Mouse (Mus musculus) stomach, embryonic 16.5 days (tissue): ENCODE measurements around the gene Nectin1. TPM values are rescaled to one million over a fixed set of nuclear protein-coding genes. Genes with fewer than 3 reads are reported as not detected.

Experiments used
- ATAC-seq: fragments of 200-750 bp; cut with Nextera tagmentation; 2 replicates; pipeline ENCODE4 v1.8.0; 2017; ENCODE audit warnings: moderate number of reproducible peaks, moderate TSS enrichment; ENCODE audit not compliant: insufficient read depth, low FRiP score
- H3K27ac ChIP-seq: fragments of 300-500 bp; sonication (generic); 2 replicates; pipeline ENCODE4 v1.5.1; 2014; ENCODE audit warnings: low read length
- H3K27me3 ChIP-seq: fragments of 300-500 bp; sonication (generic); 2 replicates; pipeline ENCODE4 v1.6.1; 2014; ENCODE audit warnings: low read length, control low read depth, mixed read lengths; ENCODE audit not compliant: control insufficient read depth, insufficient read depth
- H3K36me3 ChIP-seq: fragments of 300-500 bp; sonication (generic); 2 replicates; pipeline ENCODE4 v1.6.1; 2014; ENCODE audit warnings: low read length; ENCODE audit not compliant: control insufficient read depth, insufficient read depth
- H3K4me1 ChIP-seq: fragments of 300-500 bp; sonication (generic); 2 replicates; pipeline ENCODE4 v1.6.1; 2014; ENCODE audit warnings: low read length, control low read depth, mixed read lengths; ENCODE audit not compliant: control insufficient read depth, insufficient read depth
- H3K4me2 ChIP-seq: fragments of 300-500 bp; sonication (generic); 2 replicates; pipeline ENCODE4 v1.6.1; 2014; ENCODE audit warnings: low read depth, low read length, mixed read lengths
- H3K4me3 ChIP-seq: fragments of 300-500 bp; sonication (generic); replicated peaks from 2 replicates; pipeline ENCODE4 v1.5.1; 2014; ENCODE audit warnings: mild to moderate bottlenecking, low read length
- H3K9ac ChIP-seq: fragments of 300-500 bp; sonication (generic); 2 replicates; pipeline ENCODE4 v1.6.1; 2014; ENCODE audit warnings: low read length
- H3K9me3 ChIP-seq: fragments of 300-500 bp; sonication (generic); replicated peaks from 2 replicates; pipeline ENCODE4 v1.6.1; 2016; ENCODE audit warnings: low read length, control low read depth; ENCODE audit not compliant: control insufficient read depth
- WGBS: fragments of 180-500 bp; shearing (Covaris S2); extraction: QIAGEN DNeasy Blood & Tissue Kit; methylation state at CpG from one replicate; pipeline ENCODE4 v1.1.7; 2014; 5-methylcytosine and 5-hydroxymethylcytosine counted together
- polyA plus RNA-seq: library from polyadenylated mRNA; unstranded; fragments of >200 nt; fragmentation: Nextera tagmentation; extraction: Ambion mirVana; gene quantifications from 2 replicates; pipeline ENCODE4 v1.2.1, GENCODE M21; 2015

Gene Nectin1
- polyA plus RNA-seq, 1 experiment from 2014 or later: 8.9 TPM

DNA sequence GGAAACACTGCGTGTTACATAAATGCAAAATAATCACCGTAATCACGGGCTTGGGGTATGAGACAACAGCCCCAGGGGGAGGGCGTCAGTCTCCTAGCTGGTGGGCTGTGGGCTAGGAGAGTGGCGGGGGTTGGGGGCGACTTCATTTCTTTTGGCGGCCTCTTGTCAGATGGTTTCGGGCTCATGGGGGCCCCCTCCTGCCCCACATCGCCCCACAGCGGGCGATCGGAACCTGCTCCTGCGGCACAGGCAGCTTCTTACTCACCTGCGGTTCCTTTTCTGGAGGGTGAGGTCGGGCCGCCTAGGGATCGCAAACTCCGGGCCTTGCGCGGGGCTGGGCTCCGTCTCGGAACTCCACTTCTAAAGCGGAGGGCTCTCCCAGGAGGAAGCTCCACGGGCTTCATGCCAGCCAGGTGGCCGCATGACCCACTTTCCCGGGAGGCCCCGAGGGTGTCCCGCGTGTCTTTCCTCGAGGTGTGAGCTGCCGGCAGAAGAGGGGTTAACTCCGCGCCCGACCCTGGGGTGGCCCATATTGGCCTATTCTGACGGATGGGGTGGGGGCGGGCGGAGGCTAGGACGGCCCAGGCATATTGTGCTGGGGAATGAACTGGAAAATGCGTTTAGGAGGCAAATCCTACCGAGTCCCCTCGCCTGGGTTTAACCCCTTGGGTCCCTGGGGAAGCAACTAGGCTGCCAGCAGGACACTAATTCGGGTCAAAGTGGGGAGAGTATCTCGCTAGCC is 1.4 kb downstream of the Nectin1 start:
- Histone ChIP-seq H3K4me2 (peak overlapping the region; percentile 90), H3K27ac (peak overlapping the region; percentile 96), H3K4me1 (peaks cover 16% of the 10 kb centered on the region), H3K4me3 (peak overlapping the region; percentile 79), H3K27me3 (no peaks in the 10 kb centered on the region), H3K36me3 (no peaks in the 10 kb centered on the region), H3K9me3 (no peaks in the 10 kb centered on the region), H3K9ac (peak overlapping the region; percentile 91)
- 0% methylated on average over 43 of the region's 43 CpGs for WGBS
- no peak for ATAC-seq

DNA sequence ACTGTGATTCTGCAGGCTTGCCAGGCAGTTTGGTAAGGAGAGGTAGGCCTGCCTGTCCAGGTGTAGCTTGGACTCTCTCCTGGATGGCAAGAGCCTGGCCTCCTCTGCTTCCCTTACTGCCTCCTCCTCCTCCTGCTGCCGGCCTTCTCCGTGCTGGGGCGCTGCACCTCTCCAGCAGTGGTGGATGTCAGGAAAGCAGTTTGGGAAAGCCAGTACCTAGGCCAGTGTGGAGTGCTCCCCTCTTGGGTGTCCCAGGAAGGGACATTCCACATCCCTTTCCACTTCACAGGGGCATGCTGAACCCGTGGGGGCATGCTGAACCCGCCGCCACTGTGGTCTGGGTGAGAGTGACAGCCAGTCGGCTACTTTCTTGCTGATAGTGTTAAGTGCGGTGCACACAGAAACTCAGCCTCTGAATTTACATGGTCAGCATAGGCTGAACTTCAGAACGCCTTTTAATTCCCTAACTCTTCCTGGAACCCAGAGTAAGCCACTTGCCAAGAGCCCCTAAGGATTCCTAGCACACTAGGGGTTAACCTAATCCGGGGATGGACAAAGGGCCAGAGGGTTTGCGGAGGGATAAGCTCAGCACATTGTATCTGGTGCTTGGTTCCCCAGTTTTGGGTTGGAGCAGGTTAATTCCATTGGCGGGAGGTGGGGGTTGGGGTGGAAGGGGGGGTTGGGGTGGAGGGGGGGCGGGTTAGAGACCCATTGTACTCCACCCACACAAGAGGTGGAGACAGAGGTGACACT is 2.3 kb downstream of the Nectin1 start:
- Histone ChIP-seq H3K4me2 (peak overlapping the region; percentile 90), H3K4me3 (peak overlapping the region; percentile 79), H3K9ac (peak overlapping the region; percentile 91), H3K9me3 (no peaks in the 10 kb centered on the region), H3K4me1 (peaks cover 16% of the 10 kb centered on the region), H3K36me3 (no peaks in the 10 kb centered on the region), H3K27me3 (no peaks in the 10 kb centered on the region), H3K27ac (peak overlapping the region; percentile 56; the same call in 1 of the 2 replicates)
- 14% methylated on average over 13 of the region's 13 CpGs for WGBS
- no peak for ATAC-seq

GRCm38 (mm10) chr9:43747710-43748109 is 3.9 kb downstream of the Nectin1 start:
- Histone ChIP-seq H3K27ac (no peak overlapping the region), H3K4me2 (0 out of 2 replicates have a peak overlapping the region, but pooled peaks have one; percentile 90), H3K36me3 (no peaks in the 10 kb centered on the region), H3K4me3 (no peak overlapping the region), H3K9me3 (no peaks in the 10 kb centered on the region), H3K4me1 (peaks cover 15% of the 10 kb centered on the region), H3K27me3 (no peaks in the 10 kb centered on the region), H3K9ac (0 out of 2 replicates have a peak overlapping the region, but pooled peaks have one; percentile 33)
- 73% methylated on average over 9 of the region's 9 CpGs for WGBS
- no peak for ATAC-seq

- no peaks in the 10 kb centered on the region for H3K9me3 ChIP-seq
- H3K27ac ChIP-seq: no peak overlapping the region
- H3K9ac ChIP-seq: no peak overlapping the region
- H3K4me3 ChIP-seq: no peak overlapping the region
- WGBS: 79% methylated on average over 5 of the region's 5 CpGs
- ATAC-seq: no peak
- peaks cover 12% of the 10 kb centered on the region for H3K4me1 ChIP-seq
- H3K36me3 ChIP-seq: no peaks in the 10 kb centered on the region
- no peaks in the 10 kb centered on the region for H3K27me3 ChIP-seq
- H3K4me2 ChIP-seq: no peak overlapping the region
These were observed 4.7 kb downstream of the Nectin1 start for GRCm38 (mm10) chr9:43748519-43748918.

GRCm38 (mm10) chr9:43750053-43750452 is 6.3 kb downstream of the Nectin1 start:
- ATAC-seq: no peak
- no peaks in the 10 kb centered on the region for H3K27me3 ChIP-seq
- H3K27ac ChIP-seq: no peak overlapping the region
- 76% methylated on average over 9 of the region's 9 CpGs for WGBS
- no peaks in the 10 kb centered on the region for H3K36me3 ChIP-seq
- peaks cover 12% of the 10 kb centered on the region for H3K4me1 ChIP-seq
- no peak overlapping the region; the same call in 1 of the 2 replicates for H3K9ac ChIP-seq
- no peaks in the 10 kb centered on the region for H3K9me3 ChIP-seq
- H3K4me3 ChIP-seq: no peak overlapping the region
- H3K4me2 ChIP-seq: no peak overlapping the region

- Histone ChIP-seq H3K4me3 (no peak overlapping the region), H3K9me3 (no peaks in the 10 kb centered on the region), H3K27ac (no peak overlapping the region), H3K4me2 (no peak overlapping the region), H3K4me1 (peaks cover 3% of the 10 kb centered on the region), H3K36me3 (no peaks in the 10 kb centered on the region), H3K27me3 (no peaks in the 10 kb centered on the region), H3K9ac (no peak overlapping the region)
- 84% methylated on average over 8 of the region's 8 CpGs for WGBS
- ATAC-seq: no peak
These were observed 7.3 kb downstream of the Nectin1 start for GRCm38 (mm10) chr9:43751111-43751510.

GRCm38 (mm10) chr9:43753481-43753880 is 9.7 kb downstream of the Nectin1 start:
- Histone ChIP-seq H3K9me3 (no peaks in the 10 kb centered on the region), H3K36me3 (no peaks in the 10 kb centered on the region), H3K27me3 (no peaks in the 10 kb centered on the region), H3K4me2 (no peak overlapping the region), H3K4me1 (no peaks in the 10 kb centered on the region), H3K4me3 (no peak overlapping the region), H3K27ac (no peak overlapping the region), H3K9ac (no peak overlapping the region)
- no peak for ATAC-seq
- 71% methylated on average over 6 of the region's 6 CpGs for WGBS

- Histone ChIP-seq H3K36me3 (no peaks in the 10 kb centered on the region), H3K4me3 (no peak overlapping the region), H3K9me3 (no peaks in the 10 kb centered on the region), H3K27me3 (no peaks in the 10 kb centered on the region), H3K27ac (no peak overlapping the region), H3K4me1 (no peaks in the 10 kb centered on the region), H3K9ac (no peak overlapping the region), H3K4me2 (no peak overlapping the region)
- ATAC-seq: no peak
- 67% methylated on average over 5 of the region's 5 CpGs for WGBS
These were observed 10.3 kb downstream of the Nectin1 start for GRCm38 (mm10) chr9:43754083-43754482.

GRCm38 (mm10) chr9:43754768-43755197 is 11.0 kb downstream of the Nectin1 start:
- no peak for ATAC-seq

More at GRCm38 (mm10) chr9:43754768-43755197, 11.0 kb downstream of the Nectin1 start:
- Histone ChIP-seq H3K27ac (no peak overlapping the region), H3K9me3 (no peaks in the 10 kb centered on the region), H3K9ac (no peak overlapping the region), H3K36me3 (no peaks in the 10 kb centered on the region), H3K4me1 (no peaks in the 10 kb centered on the region), H3K4me3 (no peak overlapping the region), H3K4me2 (no peak overlapping the region), H3K27me3 (no peaks in the 10 kb centered on the region)
- WGBS: 52% methylated on average over 9 of the region's 9 CpGs
